Mouse (Mus musculus) ES-E14 (cell line): ENCODE results near the gene Apol8. TPM values are rescaled to one million over a fixed set of nuclear protein-coding genes. Genes with fewer than 3 reads are reported as not detected.

Experiments
- DNase-seq: peaks from one replicate; pipeline ENCODE4 v3.0.0-alpha.2; 2013; ENCODE audit warnings: low read depth, low spot score
- H3K27ac ChIP-seq: 2 replicates; pipeline ENCODE4 v1.5.1; 2012; ENCODE audit warnings: low read depth, mild to moderate bottlenecking, low read length, moderate library complexity, mixed read lengths; ENCODE audit not compliant: poor library complexity, insufficient read depth, severe bottlenecking
- H3K36me3 ChIP-seq: 2 replicates; pipeline ENCODE4 v1.6.1; 2012; ENCODE audit warnings: mild to moderate bottlenecking, low read length, moderate library complexity, mixed read lengths; ENCODE audit not compliant: control insufficient read depth, poor library complexity, insufficient read depth, severe bottlenecking
- H3K4me1 ChIP-seq, 2 experiments: fragments of 150-350 bp in 1 of 2; sonication (generic) in 1 of 2; 2 replicates each; pipeline ENCODE4 v1.6.1; 2012; ENCODE audit warnings: low read length in 2 of 2, mild to moderate bottlenecking in 1 of 2, mixed read lengths in 1 of 2; ENCODE audit not compliant: control insufficient read depth in 2 of 2, insufficient read depth in 2 of 2, poor library complexity in 1 of 2
- H3K4me3 ChIP-seq, 2 experiments: fragments of 150-350 bp in 1 of 2; sonication (generic) in 1 of 2; 2 replicates each; pipeline ENCODE4 v1.5.1; 2012; ENCODE audit warnings: low read length in 2 of 2, low read depth in 1 of 2, mild to moderate bottlenecking in 1 of 2, mixed read lengths in 1 of 2; ENCODE audit not compliant: insufficient read depth in 1 of 2, poor library complexity in 1 of 2, severe bottlenecking in 1 of 2
- H3K9ac ChIP-seq: 2 replicates; pipeline ENCODE4 v1.6.1; 2012; ENCODE audit warnings: low read depth, mild to moderate bottlenecking, low read length, mixed read lengths; ENCODE audit not compliant: poor library complexity, insufficient read depth, severe bottlenecking
- H3K9me3 ChIP-seq: fragments of 150-350 bp; sonication (generic); 2 replicates; pipeline ENCODE4 v1.6.1; 2012; ENCODE audit warnings: low read depth, mild to moderate bottlenecking, low read length; ENCODE audit not compliant: control insufficient read depth, insufficient read depth
- CHD2 ChIP-seq: IDR thresholded peaks from 2 replicates; pipeline ENCODE4 v1.6.1; 2014; ENCODE audit warnings: mild to moderate bottlenecking, low read depth, low read length, inconsistent platforms
- HCFC1 ChIP-seq: IDR thresholded peaks from 2 replicates; pipeline ENCODE4 v1.6.1; 2012; ENCODE audit warnings: low read length, inconsistent platforms, borderline replicate concordance; ENCODE audit not compliant: insufficient read depth
- MAFK ChIP-seq: IDR thresholded peaks from 2 replicates; pipeline ENCODE4 v1.6.1; 2014; ENCODE audit warnings: mild to moderate bottlenecking, low read depth, low read length, inconsistent platforms; ENCODE audit not compliant: insufficient read depth
- ZC3H11A ChIP-seq: IDR thresholded peaks from 2 replicates; pipeline ENCODE4 v1.6.1; 2012; ENCODE audit warnings: low read depth, mild to moderate bottlenecking, inconsistent platforms, low read length, borderline replicate concordance
- ZNF384 ChIP-seq: IDR thresholded peaks from 2 replicates; pipeline ENCODE4 v1.6.1; 2012; ENCODE audit warnings: low read depth, low read length, inconsistent platforms
- in situ Hi-C, 2 experiments: fragments of 600-800 bp; cut with MboI; formaldehyde crosslinking; loops; one replicate each; pipeline ENCODE4 v1.15.1; 2025; ENCODE audit warnings: low sequenced_read_pairs in 2 of 2, inconsistent platforms in 1 of 2; ENCODE audit not compliant: unreplicated experiment in 2 of 2
- total RNA-seq: library from RNA; depleted of rRNA; stranded (reverse); fragments of 300-350 nt; gene quantifications from 2 replicates; pipeline ENCODE4 v1.2.3, GENCODE M21; 2012

Gene Apol8
- total RNA-seq, 1 experiment, result 1.8 TPM

- TF ChIP-seq HCFC1 (no peak), ZNF384 (no peak), ZC3H11A (no peak), CHD2 (no peak), MAFK (no peak)
- in situ Hi-C loops, result no loop called here
These were observed 5.0 kb upstream of the Apol8 start for GRCm38 (mm10) chr15:77761561-77762380.

GRCm38 (mm10) chr15:77761083-77761482 lies 4.3 kb upstream of the Apol8 start:
- Histone ChIP-seq H3K4me1 (peaks cover 0 to 6% of the 10 kb centered on the region in 2 experiments; a peak in 1 of 4 replicates), H3K9me3 (no peaks in the 10 kb centered on the region), H3K27ac (no peak overlapping the region), H3K4me3 (no peak overlapping the region), H3K36me3 (peaks cover 51% of the 10 kb centered on the region), H3K9ac (no peak overlapping the region)
- TF ChIP-seq MAFK, result no peak
- TF ChIP-seq ZNF384, result no peak
- no peak for TF ChIP-seq CHD2
- in situ Hi-C loops, result no loop called here
- no peak for DNase-seq

More at GRCm38 (mm10) chr15:77761561-77762380, 5.0 kb upstream of the Apol8 start:
- H3K27ac ChIP-seq, result no peak overlapping the region
- DNase-seq, result peak; percentile 65
- H3K36me3 ChIP-seq, result peaks cover 58% of the 10 kb centered on the region
- H3K9me3 ChIP-seq, result no peaks in the 10 kb centered on the region
- peaks cover 0 to 6% of the 10 kb centered on the region in 2 experiments; a peak in 1 of 4 replicates for H3K4me1 ChIP-seq
- H3K9ac ChIP-seq, result 0 out of 2 replicates have a peak overlapping the region, but pooled peaks have one; percentile 5
- no peak overlapping the region for H3K4me3 ChIP-seq

- no peak for DNase-seq
- in situ Hi-C loops, result no loop called here
- Histone ChIP-seq H3K9ac (no peak overlapping the region), H3K27ac (no peak overlapping the region), H3K36me3 (peaks cover 41% of the 10 kb centered on the region), H3K4me1 (peaks cover 0 to 8% of the 10 kb centered on the region in 2 experiments; a peak in 1 of 4 replicates), H3K9me3 (no peaks in the 10 kb centered on the region), H3K4me3 (no peak overlapping the region; a peak in 1 of 4 replicates)
- no peak for TF ChIP-seq MAFK
- no peak for TF ChIP-seq ZNF384
- TF ChIP-seq HCFC1, result no peak
- TF ChIP-seq ZC3H11A, result no peak
These were observed 3.2 kb upstream of the Apol8 start for GRCm38 (mm10) chr15:77760037-77760436.

- peaks cover 20% of the 10 kb centered on the region for H3K36me3 ChIP-seq
- in situ Hi-C loops, result no loop called here
- TF ChIP-seq MAFK (no peak), ZC3H11A (no peak), HCFC1 (no peak), CHD2 (no peak), ZNF384 (no peak)
These were observed 903 bp upstream of the Apol8 start for GRCm38 (mm10) chr15:77757586-77758226.

More at GRCm38 (mm10) chr15:77757586-77758226, 903 bp upstream of the Apol8 start:
- no peak overlapping the region for H3K9ac ChIP-seq
- peak; percentile 19 for DNase-seq
- H3K4me3 ChIP-seq, result no peak overlapping the region
- H3K4me1 ChIP-seq, result peaks cover 0 to 9% of the 10 kb centered on the region in 2 experiments; a peak in 1 of 4 replicates
- no peaks in the 10 kb centered on the region for H3K9me3 ChIP-seq
- no peak overlapping the region for H3K27ac ChIP-seq
